Mouse (Mus musculus) adrenal gland, postnatal 4 days (tissue): ENCODE data around the gene Clptm1. TPM values are rescaled to one million over a fixed set of nuclear protein-coding genes. Genes with fewer than 3 reads are reported as not detected.

ENCODE experiments used
- DNase-seq, 2 experiments: peaks; one replicate each; pipeline ENCODE4 v3.0.0; 2021 to 2022; ENCODE audit warnings: low spot score in 2 of 2, mixed read lengths in 2 of 2
- long read RNA-seq, 2 experiments: library from polyadenylated mRNA; stranded (forward); transcript quantifications; one replicate each; pipeline ENCODE4 v2.0.0; 2021
- total RNA-seq, 2 experiments: library from RNA; stranded (reverse); gene quantifications; 2 replicates each; pipeline ENCODE4 v1.2.3; 2021

Gene Clptm1
- total RNA-seq = 100 to 1,000 TPM; 112 to 116 TPM
- long read RNA-seq, experiment 1, full-length matches to known transcripts = 229 of 276 reads
- long read RNA-seq, experiment 1, partial matches to known transcripts = 23 of 276 reads
- long read RNA-seq, experiment 1, other reads (novel, unspliced or antisense) = 24 of 276 reads
- long read RNA-seq, experiment 2, full-length matches to known transcripts = 251 of 371 reads
- long read RNA-seq, experiment 2, partial matches to known transcripts = 87 of 371 reads
- long read RNA-seq, experiment 2, other reads (novel, unspliced or antisense) = 33 of 371 reads

DNA sequence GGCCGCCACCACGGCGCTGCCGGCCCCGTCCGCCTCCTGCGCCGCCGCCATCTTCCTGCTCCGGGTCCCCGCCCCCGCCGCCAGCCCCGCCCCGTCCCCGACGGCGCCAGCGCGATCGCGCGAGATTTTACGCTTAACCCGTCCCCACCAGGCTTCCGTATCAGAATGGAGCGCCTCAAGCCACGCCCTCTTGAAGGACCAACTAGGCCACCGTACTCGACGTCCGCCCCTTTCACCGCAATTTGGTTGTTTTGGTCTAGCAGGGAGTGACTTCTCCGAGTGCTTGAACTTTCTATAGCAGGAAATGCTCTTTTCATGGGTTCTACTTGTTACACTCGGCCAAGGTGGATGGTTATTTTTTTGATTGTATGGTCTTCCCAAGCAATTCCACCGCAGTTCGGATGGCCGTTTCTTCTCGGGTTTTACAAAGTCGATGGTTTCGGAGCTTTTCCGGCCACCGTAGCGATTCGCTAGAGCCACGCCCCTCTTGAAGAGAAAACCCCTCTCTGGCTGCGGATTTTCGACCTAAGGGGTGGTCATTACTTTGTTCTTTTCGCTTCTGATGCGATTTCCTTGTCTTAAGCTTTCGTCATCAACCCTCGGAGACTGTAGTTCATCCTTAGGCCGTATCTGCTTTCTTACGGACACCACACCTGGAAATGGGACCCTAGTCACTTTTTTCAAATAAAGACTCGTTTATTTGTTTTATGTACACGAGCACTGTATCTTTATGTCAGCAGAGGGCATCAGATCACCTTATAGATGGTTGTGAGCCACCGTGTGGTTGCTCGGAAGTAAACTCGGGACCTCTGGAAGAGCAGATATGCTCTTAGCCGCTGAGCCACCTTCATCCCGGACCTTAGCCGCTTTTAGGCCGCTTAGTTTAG, at the start of gene Clptm1:
Gene Clptm1 (minus strand): TSS at position 79 of the 887 bp plus-strand sequence.
- DNase-seq = peak; percentile 94 to 96

DNA sequence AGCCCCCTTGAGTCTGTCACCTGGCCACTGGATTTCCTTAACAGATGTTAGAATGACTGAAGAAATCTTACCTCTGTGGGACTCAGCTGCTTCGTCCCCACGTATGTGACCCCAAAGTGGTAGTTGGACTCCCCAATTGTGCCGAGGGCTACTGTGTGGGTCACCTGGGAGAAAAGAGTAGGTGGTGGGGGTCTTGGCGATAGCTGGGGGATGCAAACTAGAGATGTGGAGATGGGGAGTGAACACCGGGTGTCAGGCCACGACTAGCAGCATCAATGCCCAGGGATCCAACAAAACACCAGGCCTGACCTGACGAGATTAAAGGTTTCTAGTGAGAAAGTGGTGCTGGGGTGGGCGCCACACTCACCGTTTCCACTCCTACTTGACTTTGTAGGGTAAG, 48.8 kb upstream of the Clptm1 start:
- DNase-seq = no peak

DNA sequence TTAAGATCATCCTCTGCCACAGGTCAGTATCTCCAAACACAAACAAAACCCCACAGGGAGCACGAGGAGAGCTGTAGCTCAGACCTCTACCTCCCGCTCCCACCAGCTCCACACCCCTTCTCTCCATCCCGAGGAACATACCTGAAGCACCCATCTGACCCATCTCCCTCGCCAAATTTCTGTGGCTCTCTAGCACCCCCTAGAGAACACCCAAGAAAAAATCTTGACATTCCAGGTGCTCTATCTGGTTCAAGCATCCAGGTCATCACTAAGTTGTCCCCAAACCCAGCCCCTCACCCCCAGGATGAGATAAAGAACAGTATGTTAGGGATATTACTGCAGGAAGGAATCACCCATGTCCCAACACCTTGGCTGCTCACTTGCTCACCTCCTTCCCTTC, 48.4 kb upstream of the Clptm1 start:
- no peak for DNase-seq

DNA sequence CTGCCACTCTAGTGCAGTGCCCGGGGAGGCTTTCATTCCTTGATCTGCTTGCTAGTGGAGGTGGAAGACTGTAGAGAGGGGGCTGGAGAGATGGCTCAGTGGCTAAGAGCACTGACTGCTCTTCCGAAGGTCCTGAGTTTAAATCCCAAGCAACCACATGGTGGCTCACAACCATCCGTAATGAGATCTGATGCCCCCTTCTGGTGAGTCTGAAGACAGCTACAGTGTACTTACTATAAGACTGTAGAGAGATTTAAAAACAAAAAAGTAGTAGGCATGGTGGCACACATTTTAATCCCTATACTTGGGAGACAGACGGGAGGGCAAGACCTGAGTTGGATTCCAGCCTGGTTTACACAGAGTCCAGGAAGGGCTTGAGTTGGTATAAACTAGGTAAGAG, 47.6 kb upstream of the Clptm1 start:
- no peak for DNase-seq

DNA sequence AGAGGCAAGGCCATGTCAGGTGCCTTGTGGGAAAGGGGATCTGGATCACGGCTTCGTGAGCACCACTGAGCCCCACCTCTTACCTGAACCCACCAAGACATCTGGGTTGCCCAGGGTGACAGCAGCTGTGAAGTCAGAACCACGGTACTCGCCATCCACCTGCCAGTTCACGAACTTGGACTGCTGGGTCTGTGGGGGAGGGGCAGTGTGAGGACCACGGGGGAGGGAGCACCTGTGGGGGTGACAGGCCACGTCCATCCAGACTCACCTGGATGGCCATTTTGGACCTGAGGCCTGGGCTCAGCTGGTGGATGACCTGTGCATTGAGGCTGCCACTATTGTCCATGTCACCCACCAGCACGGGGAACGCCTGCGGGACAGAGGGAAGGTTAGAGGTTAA, 45.8 kb upstream of the Clptm1 start:
- DNase-seq = no peak

DNA sequence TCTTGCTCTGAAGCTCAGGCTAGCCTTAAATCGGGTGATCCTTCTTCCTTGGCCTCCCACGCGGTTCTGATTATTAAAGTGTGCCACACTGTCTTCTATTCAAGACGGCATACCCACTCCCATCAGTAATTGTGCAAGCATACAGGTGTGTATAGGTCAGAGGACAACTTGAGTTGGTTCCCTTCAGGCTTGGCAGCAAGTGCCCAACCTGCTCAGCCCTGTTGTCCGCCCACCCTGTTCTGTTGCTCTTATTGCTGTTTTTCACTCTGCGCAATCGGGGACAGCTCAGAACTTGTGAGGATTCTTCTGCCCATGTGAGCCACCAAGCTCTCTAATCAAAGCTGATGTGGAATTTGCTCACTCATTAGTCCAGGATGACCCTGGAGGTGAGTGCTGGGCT, 40.4 kb upstream of the Clptm1 start:
- DNase-seq = no peak

DNA sequence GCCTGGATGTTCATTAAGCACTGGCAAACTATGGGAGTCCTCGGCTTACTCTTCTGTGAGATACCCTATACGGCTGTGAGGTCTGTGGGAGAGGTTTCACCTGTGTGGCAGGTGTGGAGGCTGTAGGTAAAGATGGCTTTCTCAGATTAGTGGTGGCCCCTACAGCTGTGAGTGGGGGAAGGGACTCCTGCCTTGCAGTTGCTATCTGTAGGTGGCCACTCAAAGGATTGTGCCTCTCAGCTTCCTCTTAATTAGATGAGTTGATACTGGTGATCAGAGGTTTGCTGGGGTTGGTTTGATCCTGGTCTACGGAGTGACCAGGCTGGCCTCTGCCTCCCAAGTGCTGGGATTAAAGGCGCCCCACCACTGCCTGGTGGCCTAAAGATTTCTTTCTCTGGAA, 39.6 kb upstream of the Clptm1 start:
- DNase-seq = no peak

DNA sequence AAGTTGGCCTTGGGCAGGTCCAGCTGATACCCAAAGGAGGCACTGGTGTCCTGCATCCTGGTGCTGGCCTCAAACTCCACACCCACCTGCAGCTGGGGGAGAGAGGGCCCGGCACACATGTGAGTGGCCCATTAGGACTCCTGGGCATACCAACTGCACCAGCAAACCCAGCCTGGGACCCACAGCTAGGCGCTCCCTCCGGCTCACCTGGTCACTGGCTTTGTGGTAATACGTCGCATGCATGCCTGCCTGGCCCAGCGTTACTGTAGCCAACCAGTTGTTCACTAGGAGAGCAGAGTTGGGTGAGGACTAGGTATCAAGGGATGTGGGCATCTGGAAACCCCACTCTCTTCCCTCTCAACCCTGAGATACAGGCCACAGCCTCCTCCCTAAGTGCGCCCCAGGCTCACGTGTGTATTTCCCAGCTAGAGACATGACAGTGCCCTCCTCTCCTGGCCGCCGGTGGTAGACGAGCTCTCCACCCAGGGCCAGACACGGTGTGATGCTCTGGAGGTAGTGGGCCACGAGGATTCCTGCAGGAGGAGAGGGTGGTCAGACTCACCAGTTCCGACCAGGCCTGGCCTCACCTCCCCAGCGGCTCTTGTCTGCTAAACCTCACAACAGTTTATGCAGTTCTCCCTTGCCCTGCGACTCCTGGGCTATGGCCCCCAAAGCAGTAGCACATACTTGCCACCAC, 38.2 kb upstream of the Clptm1 start:
- DNase-seq = no peak

DNA sequence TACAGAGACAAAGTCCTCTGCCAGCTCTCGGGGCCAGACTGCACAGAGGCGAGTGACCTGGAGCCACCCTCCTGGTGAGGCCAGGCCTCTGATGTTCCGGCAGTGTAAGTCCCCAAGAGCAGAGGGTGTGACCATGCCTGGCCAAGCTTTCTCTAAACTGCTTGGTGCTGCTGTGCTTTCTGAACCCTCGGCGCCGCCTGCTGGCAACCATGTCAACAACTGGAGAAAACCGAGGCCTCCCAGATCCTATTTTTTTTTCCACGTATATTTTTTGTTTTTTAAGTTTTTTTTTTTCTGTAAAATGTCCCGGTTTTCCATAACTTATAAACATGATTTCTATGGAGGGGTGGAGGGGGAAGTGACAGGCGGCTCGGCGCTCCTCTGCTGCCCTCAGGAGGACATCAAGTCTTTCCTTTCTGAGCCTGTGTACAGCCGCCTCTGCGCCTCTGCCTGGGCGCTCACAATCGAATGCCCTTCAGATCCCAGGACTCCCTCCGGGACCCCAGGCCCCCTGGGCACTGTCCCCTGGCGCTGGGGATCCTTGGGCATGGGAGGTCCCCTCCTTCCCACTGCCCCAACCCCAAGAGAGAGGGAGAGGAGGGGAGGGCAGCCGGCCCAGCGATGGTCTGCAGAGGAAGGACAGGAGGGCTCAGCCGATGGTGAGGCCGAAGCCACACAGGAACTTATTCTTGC, 36.4 kb upstream of the Clptm1 start:
- peak in 1 of 2 experiments; percentile 65 for DNase-seq

DNA sequence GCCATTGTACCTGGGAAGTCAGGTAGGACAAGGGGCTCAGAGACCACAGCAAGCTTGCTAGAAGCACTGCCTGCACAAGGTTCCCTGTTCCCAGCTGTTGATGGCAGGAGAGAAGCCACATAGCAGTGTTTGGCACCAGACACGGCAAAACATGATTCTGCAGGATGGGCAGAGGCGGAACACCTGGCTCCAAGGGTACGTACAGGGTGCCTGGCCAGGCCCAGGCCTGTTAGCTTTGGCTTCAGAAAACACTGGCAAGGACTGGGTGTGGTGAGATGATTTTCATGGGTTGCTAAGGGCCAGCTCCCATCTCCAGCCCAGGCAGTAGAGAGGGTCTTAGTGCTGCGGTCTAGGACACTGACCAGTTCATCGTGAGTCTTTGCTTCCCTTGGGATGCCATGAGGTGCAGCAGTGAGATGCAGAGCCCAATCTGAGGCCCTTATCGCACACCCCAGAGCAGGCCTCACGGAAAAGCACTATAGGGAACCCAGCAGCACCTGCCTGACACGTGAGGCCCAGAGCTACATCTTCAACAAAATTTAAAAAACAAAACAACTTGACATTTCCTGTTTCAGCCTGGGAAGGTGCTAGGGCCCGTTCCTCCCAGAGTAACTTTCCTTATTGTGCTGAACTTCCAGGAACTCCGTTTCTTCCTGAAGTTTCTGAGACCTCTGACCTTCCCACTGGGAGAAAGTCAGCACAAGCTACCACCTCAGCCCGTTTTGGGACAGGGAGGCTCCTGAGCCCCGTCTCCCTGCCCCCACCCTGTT, 35.7 kb upstream of the Clptm1 start:
- no peak for DNase-seq

DNA sequence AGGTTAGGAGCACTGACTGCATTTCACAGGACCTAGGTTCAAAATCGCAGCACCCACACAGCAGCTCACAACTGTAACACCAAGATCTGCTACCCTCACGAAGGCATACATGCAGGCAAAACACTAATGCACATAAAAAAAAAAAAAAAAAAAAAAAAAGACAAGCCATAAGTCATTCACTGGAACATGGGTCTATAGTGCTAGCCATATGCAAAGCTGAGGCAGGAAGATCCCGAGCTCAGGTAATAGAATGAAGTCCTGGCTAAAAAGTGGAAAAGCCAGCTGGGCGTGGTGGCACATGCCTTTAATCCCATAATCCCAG, 35.0 kb upstream of the Clptm1 start:
- DNase-seq = no peak

DNA sequence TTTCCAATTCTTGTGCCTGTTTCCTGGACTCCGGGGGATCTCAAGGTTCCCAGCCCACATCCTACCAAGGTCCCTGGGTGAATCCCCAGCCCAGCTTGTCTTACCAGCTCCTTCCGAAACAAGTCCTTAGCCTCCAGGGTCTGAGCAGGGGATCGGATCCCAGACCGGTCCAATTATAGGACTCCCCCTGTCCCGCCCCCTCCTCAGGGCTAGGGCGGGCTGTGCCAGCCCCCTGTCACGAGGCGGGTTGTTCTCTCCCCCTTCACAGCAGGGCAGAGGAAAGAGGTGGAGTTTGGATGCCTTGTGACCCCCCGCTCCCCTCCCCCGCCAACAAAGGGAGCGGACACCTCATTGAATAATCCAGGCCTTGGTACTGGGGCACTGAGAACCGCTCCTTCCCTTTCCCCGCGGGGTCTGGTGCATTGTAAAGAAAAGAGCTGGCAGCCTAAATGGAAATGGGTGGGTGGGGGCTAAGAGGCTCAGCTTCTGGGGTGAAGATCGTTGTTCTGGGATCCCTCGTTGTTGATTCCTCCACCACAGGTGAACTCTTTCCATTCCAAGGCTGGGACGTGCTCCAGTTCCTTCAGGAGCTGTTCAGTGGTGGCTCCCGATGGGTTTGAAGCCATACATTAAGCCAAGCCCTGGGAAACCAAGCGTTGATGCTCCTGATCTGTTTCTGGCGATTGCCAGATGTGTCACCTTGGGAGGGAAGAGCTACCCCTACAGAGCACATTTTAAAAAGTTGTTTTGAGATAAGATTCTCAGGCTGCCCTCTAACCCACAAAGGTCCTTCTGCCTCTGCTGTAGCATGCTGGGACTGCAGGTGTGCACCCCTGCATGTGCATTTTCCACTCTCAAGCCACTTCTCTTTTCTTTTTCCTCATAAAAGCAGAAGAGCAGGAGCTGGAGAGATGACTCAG, 34.3 kb upstream of the Clptm1 start, which contains the start of gene Apoe:
Gene Apoe (minus strand): TSS at position 282 of the 920 bp plus-strand sequence.
- peak in 1 of 2 experiments; percentile 54 for DNase-seq

DNA sequence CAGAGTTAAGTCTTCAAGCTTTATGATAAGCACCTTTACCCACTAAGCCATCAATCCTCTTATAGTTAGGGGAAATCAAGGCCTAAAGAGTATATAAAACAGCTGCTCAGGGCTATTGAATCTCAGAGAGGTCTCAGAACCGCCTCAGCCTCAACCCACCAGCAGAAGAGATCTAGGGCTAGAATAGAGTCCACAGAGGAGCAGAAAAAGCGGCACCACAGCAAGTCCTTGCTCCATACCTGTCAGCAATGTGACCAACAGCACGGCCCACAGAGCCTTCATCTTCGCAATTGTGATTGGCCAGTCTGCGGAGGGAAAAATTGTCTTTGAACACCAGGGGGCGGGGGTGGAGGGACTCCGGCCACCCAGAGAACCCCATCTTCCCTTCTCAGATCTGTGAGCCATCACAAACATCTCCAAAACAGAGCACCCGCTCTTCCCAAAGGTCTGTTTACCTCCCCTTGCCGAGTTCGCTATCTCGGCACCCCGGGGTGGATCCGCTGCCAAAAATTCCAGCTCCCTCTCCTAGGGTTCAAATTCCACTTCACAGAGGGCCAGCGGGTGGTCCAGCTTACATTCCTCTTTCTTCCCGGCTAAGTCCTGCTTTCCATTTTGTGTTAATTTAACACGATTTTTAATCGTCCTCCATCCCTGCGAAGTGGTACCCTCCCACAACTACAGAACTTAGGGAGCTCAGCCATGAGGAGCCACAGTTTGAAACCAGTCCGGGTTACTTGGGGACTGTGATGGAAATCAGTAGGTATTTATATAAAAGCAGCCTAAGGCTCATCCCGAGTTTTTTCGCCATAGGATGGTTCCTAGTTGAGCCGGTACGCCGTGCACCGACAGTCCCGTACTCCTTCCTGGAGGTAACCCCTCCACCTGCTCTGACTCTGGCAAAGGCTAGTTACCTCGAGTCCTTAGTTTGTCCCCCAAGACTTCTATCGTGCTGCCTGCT, 33.4 kb upstream of the Clptm1 start:
- DNase-seq = no peak

DNA sequence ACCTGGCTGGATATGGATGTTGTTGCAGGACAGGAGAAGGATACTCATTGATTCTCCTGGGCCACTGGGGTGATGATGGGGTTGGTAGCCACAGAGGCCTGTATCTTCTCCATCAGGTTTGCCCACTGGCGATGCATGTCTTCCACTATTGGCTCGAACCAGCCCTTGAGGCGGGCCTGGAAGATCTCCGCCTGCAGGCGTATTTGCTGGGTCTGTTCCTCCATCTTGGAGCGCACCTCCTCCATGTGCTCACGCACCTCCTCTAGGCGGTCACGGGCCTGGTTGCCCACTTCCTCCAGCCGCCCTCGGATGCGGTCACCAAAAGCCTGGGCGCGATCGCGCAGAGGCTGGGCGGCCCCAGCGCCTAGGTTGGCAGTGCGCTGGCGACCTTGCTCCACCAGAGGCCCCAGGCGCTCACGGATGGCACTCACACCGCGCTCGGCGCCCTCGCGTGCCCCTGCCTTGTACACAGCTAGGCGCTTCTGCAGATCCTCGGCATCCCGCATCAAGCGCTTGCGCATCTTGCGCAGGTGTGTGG, 31.6 kb upstream of the Clptm1 start:
- DNase-seq = no peak

DNA sequence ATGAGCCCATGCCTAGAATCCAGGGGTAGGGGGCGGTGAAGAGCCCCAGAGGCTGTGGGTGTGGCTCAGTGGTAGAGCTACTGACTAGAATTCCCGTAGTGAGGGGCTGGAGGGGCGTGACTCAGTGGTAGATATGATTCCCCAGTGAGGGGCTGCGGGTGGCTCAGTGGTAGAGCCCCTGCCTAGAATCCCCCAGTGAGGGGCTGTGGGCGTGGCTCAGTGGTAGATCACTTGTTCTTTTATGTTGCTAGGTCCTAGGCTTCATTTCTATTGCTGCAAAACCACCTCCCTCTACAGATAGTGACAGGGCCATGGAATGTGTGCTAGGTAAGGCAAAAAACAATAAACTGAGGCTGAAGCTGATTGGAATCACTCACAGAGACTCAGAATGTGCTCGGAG, 31.0 kb upstream of the Clptm1 start:
- no peak for DNase-seq

DNA sequence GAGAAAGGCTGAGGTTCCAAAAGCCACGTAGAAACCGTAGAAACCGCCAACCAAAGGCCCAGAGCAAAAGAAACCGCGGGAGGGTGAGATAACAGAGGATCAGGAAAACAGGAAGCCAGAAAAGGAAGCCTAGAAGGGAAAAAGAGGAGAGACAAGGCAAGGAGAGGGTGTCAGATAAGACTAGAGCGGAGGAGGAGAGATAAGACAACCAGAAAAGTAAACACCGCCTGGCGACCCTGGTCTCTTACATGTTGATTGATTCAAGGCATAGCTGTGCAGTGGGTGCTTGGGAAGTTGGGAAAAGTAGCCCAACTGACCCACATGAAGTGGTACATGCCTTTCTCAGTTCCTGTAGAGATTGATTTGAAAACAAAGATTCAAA, 30.4 kb upstream of the Clptm1 start:
- DNase-seq = no peak

DNA sequence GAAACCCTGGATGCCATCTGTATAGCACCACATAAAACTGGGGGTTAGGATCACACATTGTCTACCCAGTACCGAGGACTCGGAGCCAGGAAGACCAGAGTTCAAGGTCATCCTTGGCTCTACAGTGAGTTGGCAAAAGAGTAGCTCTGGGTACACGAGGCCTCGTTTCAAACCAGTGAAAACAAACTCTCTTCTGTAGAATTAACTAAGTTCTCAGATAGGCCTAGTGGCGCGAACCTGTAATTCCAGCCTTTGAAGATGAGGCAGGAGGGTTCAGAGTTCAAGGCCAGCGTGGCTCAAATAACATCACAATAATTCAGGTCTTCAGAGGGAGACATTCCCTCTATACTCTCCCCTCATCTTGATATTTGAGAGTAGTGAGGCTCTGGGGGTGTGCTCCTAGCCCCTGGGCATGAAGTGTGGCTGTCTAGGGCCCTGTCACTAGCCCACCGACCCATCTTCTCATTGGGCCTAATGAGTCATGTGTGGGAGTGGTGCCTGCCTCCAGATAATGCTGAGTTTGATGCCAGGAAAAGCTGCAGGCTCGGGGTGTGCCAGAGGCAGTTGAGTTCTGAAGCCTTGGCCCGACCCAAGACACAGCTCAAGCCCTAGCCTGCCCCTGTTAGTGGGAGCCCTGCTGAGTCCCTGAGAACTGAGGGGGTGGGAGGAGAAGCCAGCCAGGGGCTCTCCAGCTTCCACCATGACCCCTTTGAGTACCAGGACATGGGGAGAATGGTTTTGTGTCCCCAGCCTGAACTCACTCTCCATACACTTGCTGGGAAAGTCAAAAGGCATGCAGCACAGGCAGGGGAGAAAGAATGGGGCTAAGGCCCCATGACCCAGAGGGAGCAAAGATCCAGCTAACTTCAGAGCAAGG, 29.7 kb upstream of the Clptm1 start:
- DNase-seq = no peak
